Mouse (Mus musculus) CH12F3 (cell line): ENCODE data around the gene Plcg1.

Experiments used
- in situ Hi-C: fragments of 300-500 bp; cut with MboI; formaldehyde crosslinking; loops from 2 replicates; pipeline ENCODE4 v1.14.3; 2020; ENCODE audit warnings: low sequenced_read_pairs

Gene Plcg1

GRCm38 (mm10) chr2:160768097-160768695 lies 37.1 kb downstream of the Plcg1 start:
- in situ Hi-C loops: loop anchor here (25.0 kb wide), 1 partner anchor 119 kb away; the partner anchor contains the start of gene Lpin3

DNA sequence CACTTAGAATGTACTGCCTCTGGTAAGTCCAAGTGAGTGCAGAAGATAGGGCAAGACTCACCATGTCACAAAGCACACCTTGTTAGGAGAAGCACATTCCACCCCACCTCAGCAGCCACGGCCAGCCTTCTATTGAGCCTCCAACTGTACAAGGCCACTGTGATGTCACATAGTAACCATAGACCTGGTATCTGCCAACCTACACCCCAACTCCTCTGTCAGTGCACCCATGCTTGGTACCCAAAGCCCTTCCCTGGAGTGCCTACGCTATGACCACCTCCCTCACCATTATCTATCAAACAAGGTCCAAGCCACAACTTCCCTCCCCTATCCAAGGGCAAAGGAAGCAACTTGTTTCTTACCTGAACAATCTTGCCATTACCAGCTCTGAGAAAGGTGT lies 37.9 kb downstream of the Plcg1 start:
- in situ Hi-C loops: loop anchor here (25.0 kb wide), 1 partner anchor 118 kb away; the partner anchor contains the start of gene Lpin3

DNA sequence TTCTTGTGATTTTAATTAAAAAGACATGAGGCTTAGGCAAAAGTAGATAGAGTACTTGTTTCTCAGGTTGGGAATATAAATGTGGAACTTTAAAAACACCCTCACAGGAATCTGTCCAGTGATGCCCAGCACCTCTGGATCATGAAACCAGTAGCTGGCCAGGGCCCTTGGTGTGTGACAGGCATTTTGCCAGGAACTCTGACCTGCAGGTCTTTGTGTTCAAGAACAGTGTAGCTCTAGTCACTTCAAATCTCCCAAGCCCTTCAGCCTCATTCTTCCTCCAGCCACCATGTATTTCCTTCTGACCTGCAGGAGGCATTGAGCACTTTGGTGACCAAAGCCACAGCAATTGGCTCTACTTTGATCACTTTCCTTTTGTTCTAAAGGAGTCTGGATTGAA lies 39.3 kb downstream of the Plcg1 start:
- in situ Hi-C loops: loop anchor here (25.0 kb wide), 1 partner anchor 117 kb away; the partner anchor contains the start of gene Lpin3

DNA sequence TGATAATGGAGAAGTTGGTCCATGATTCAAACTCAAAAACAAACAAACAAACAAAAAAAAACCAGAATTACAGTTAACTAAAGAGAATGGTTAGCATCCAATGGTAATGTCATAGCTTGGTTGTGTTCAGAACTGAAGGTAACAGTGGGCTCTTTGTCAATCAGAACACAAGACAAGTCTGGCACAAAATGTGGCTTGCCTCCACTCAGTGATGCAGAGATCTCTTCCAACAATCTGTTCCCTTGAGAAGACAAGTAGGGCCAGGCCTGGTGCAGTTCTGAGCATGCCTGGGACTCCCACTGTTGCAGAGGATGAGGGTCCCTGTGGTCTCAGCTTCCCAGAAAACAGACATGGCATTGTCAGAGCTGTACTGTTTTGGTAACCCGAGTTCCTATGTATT lies 39.8 kb downstream of the Plcg1 start:
- in situ Hi-C loops: loop anchor here (25.0 kb wide), 1 partner anchor 116 kb away; the partner anchor contains the start of gene Lpin3

DNA sequence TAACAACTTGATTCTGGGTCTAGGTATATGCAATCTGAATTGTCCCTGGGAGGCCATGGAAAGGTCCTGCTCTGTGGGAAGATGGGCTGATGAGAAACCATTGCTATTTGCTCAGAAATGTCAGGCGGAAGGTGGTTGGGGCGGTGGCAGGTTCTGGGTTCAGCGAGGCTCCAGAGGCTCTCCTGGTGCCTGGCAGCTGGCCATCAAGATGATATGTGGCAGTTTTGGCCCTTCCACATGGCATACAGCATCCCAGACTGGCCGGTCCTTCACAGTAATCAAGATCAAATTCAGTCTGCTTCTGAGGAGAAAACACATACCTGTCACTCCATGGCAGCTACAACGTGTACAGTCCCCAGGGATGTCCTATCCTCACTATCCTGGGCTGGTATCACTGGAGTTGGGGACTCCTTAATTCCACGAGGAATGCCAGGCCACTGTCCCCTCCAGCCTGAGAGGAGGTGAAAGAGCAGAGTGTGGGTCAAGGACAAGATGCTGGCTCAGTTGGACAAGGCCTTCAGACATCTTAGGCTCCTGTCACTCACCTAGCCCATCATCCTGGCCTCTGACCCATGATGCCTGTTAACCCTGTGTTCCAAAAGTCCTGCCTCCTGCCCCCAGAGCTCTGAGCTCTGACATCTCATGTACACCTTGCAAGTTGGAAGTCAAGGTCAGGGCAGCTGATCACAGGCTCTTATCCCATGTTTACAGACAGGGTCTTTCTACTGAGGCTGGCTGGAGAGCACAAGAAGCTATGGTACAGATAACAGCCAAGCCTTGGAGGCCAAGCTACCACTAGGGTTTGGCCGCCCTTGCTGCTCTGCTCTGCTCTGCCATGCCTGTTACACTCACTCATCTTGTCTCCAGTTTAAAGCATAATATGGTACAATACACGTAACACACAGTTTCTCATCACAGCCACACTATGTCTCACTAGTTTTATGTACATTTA lies 40.5 kb downstream of the Plcg1 start:
- in situ Hi-C loops: loop anchor here (25.0 kb wide), 1 partner anchor 116 kb away; the partner anchor contains the start of gene Lpin3

DNA sequence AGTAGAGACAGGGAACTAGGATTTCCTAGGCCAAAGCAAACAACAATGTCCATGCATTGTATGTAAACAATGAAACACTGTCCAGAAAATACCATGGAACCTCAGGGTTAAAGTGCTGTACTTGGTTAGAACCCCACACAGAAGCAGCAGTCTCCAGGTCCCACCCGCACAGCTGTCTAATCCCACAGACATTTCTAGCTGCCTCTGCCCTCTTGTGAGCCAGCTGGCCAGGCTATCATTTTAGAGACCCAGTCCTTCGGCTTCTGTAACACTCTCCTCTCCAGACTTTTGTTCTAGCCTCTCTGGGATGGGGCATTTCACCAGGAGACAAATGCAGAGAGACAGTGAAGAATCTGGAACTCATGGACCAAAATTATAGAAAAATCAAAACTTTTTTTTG lies 46.9 kb downstream of the Plcg1 start:
- in situ Hi-C loops: no loop called here

DNA sequence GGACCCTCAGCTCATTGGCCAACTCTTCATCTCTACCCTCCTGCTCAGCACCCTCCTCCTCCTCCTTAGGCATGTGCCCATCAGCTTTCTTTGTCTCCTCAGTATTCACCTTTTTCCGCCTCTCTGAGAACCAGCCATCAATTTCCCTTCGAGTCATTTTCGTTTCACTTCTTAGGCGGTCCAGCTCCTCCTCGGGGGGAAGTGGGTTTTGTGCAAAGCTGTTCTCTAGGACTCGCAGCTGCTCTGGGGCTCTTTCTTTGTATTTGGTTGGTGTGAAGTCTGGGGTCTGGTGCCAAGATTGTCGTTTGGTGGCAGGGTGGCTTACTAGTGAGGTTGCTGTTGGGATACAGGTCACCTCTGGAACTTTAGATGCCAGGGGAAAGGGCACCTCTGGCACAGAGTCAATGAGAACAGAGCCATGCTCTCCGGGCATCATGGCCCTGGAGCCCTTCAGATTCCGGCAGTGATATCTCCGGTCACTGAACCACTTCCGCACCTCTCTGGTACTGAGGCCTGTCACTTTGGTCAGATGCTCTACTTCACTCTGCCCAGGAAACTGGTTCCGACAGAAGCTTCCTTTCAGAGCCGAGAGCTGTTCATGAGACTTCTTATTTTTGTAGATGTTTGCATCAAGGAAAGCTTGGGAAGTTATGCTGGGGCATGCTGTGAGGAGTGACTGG lies 49.2 kb downstream of the Plcg1 start:
- in situ Hi-C loops: no loop called here

DNA sequence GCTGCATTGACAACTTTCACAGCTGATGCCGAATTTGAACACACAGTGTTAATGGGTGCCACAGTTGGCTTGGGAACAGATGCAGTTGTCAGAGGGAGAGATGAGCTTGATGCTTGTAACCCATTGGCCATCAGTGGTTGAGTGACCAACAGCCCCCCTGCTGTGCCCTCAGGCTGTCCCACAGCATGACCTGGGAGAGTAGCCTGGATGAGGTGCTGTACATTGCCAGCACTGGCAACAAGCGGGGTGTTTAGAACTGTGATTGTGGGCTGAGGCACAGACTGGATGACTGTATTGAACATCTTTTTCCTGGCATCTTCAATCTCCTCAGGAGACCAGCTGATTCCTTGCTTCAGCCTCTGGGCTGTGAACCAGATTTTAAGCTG lies 49.7 kb downstream of the Plcg1 start:
- in situ Hi-C loops: no loop called here

GRCm38 (mm10) chr2:160786333-160786732 lies 55.2 kb downstream of the Plcg1 start:
- in situ Hi-C loops: no loop called here

GRCm38 (mm10) chr2:160789046-160789445 lies 57.9 kb downstream of the Plcg1 start:
- in situ Hi-C loops: no loop called here

DNA sequence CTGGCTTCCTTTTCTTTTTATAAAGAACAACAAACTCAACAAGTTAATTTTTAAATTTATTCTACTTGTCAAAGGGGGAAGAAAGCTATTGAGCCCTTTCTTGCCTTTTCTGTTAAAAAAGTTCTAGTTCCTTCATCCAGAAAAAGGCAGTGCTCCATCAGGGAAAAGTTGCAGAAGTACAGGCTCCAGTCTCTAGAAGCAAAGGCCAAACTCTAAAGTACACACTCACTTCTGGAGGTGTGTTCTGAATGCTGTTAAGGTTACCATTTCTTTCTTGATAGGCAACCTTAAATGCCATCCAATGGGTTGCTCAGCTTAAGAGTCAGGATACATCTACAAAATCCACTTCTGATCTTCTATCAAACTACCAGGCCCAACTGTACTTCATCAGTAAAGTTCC lies 58.6 kb downstream of the Plcg1 start:
- in situ Hi-C loops: no loop called here

- in situ Hi-C loops: no loop called here
Observed at GRCm38 (mm10) chr2:160793117-160793516, 62.0 kb downstream of the Plcg1 start.

DNA sequence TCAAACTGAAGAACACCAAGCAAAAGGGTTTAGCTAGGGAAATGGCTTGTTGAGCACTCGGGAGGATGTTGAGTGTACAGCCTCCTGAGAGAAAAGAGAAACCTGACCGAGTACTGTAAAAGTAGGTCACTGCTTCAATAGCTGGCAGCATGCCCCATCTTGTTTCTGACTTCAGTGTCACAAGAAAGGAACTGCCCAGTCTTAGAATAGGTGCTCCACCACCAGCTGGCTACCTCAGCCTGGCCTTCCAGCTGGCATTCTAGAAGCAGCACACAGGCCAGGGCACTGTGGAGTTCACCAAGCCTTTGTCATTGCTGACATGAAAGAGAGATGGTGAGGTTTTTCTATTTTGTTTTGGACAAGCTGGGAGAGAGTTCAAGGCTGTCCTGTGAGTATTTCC lies 65.9 kb downstream of the Plcg1 start:
- in situ Hi-C loops: no loop called here

DNA sequence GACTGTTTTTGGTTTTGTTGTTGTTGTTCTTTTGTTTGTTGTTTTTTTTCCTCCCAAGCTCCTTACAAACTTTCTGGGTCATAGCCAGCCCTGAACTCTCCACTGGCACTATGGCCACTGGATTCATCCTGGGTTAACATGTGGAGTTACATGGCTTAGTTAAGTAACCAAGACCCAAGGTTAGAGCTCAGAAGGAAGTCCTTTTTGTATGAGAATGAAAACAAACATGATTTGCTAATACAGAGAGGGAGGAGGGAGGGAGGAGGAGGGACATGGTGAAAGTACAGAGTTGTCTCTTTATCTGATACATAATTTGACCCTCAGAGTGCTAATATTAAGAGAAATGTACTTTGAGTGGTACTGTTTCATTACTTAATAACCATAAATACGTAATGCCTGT lies 67.1 kb downstream of the Plcg1 start:
- in situ Hi-C loops: no loop called here

- in situ Hi-C loops: no loop called here
Observed at GRCm38 (mm10) chr2:160800967-160801366, 69.9 kb downstream of the Plcg1 start.

DNA sequence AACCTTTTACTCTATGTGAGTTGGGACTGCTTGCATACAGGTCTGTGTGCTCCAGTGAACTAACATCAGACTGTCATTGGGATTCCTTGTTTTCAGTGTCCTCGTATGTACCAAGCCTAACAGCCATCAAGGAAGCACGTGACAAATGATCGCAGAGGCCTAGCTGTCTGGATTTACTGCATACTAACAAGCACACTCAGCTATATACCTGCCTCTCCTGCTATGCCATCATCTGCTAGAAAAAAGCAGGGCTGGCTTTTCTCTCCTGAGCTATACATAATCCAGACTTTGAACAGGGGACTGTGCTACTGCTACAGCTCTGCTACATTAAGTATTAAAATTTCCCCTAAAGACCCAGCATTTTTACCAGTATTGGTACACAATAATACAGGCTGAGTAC lies 71.2 kb downstream of the Plcg1 start:
- in situ Hi-C loops: no loop called here

- in situ Hi-C loops: no loop called here
Observed at GRCm38 (mm10) chr2:160804794-160805527, 73.9 kb downstream of the Plcg1 start.

DNA sequence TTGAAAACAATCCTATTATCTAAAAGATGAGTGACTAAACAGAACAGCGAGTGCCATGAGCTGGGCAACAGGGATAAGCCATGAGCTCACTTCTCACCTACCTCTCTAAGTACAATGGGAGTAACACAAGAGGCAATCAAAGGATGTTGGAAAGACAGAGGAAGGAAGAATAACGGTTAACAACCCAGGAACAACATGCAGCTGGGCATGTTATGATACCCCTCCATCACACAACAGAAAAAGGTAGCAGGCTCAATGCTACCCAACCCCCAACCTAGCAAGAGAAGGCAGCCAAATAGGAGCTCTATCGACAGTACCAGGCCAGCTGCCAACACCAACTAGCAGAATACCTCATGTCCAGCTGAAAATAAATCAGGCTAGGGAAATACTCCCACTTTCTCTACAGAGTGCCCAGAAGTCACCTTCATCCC lies 75.0 kb downstream of the Plcg1 start:
- in situ Hi-C loops: no loop called here

DNA sequence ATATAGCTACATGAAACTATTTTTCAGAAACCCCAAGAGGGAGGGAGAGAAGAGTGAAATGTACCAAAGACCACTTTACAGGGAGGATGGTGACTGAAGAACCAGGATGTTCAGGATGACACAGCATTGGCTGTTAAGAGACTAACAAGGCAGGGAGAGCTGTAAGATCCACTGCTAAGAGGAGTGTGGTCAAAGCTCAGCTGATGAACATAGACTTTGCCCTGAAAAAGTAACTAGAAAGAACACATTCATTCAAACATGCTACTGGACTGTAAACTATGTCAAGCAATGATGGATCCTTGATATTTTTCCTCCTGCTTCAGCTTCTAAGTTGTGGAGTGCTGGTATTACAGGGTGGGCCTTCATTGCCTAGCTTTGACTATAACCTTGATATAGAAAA lies 79.3 kb downstream of the Plcg1 start:
- in situ Hi-C loops: no loop called here

- in situ Hi-C loops: no loop called here
Observed at GRCm38 (mm10) chr2:160810802-160811201, 79.7 kb downstream of the Plcg1 start.
